Mouse (Mus musculus) cerebellum, postnatal 4 days (tissue): ENCODE results near the gene Ifitm1.
"Not testable (repeated sequence)": the region's sequence is repeated elsewhere in the genome, so short reads cannot be mapped to it uniquely, and the experiment has no call there.

Experiments
- DNase-seq, 2 experiments: peaks; one replicate each; pipeline ENCODE4 v3.0.0; 2022; ENCODE audit warnings: low spot score in 2 of 2, mixed read lengths in 1 of 2

The Ifitm1 gene

GRCm38 (mm10) chr7:140976720-140977119, 9.7 kb downstream of the Ifitm1 start:
- DNase-seq, result not testable (repeated sequence)

GRCm38 (mm10) chr7:140981704-140982103, 14.7 kb downstream of the Ifitm1 start:
- no peak for DNase-seq

- DNase-seq, result no peak
Observed at GRCm38 (mm10) chr7:140982971-140983370, 15.9 kb downstream of the Ifitm1 start.

GRCm38 (mm10) chr7:140987182-140988138, 20.4 kb downstream of the Ifitm1 start:
- no peak for DNase-seq

- DNase-seq, result no peak
Observed at GRCm38 (mm10) chr7:140989022-140989421, 22.0 kb downstream of the Ifitm1 start.

- no peak for DNase-seq
Observed at GRCm38 (mm10) chr7:140990185-140990584, 23.2 kb downstream of the Ifitm1 start.

GRCm38 (mm10) chr7:140990622-140991021, 23.6 kb downstream of the Ifitm1 start:
- no peak for DNase-seq

- DNase-seq, result no peak
Observed at GRCm38 (mm10) chr7:140991117-140991689, 24.2 kb downstream of the Ifitm1 start.

- no peak for DNase-seq
Observed at GRCm38 (mm10) chr7:140997817-140998216, 30.8 kb downstream of the Ifitm1 start.

GRCm38 (mm10) chr7:140998853-140999700, 32.1 kb downstream of the Ifitm1 start:
- no peak for DNase-seq

- DNase-seq, result no peak
Observed at GRCm38 (mm10) chr7:141000881-141001708, 34.1 kb downstream of the Ifitm1 start.

- no peak for DNase-seq
Observed at GRCm38 (mm10) chr7:141003248-141004010, 36.4 kb downstream of the Ifitm1 start.

- no peak for DNase-seq
Observed at GRCm38 (mm10) chr7:141006446-141006845, 39.4 kb downstream of the Ifitm1 start.

- no peak for DNase-seq
Observed at GRCm38 (mm10) chr7:141006914-141007313, 39.9 kb downstream of the Ifitm1 start.

- DNase-seq, result no peak
Observed at GRCm38 (mm10) chr7:141008312-141008761, 41.3 kb downstream of the Ifitm1 start.

GRCm38 (mm10) chr7:141008938-141009660, 42.1 kb downstream of the Ifitm1 start:
- DNase-seq, result peak in 1 of 2 experiments; percentile 72

GRCm38 (mm10) chr7:141009665-141010064, 42.6 kb downstream of the Ifitm1 start:
- no peak for DNase-seq

GRCm38 (mm10) chr7:141010593-141010992, 43.6 kb downstream of the Ifitm1 start, which contains the start of gene Ifitm3:
Ifitm3 (minus strand) TSS chr7:141010770.
- no peak for DNase-seq

- DNase-seq, result no peak
Observed at GRCm38 (mm10) chr7:141011238-141011770, 44.3 kb downstream of the Ifitm1 start.
